Mouse (Mus musculus) kidney, postnatal 36 days (tissue): ENCODE data around the gene Gm20809.
"Not testable (repeated sequence)": the region's sequence is repeated elsewhere in the genome, so short reads cannot be mapped to it uniquely, and the experiment has no call there.

Experiments used
- DNase-seq, 2 experiments: peaks; one replicate each; pipeline ENCODE4 v3.0.0; 2021 to 2022; ENCODE audit warnings: mixed read lengths in 2 of 2

Gm20809 gene

DNA sequence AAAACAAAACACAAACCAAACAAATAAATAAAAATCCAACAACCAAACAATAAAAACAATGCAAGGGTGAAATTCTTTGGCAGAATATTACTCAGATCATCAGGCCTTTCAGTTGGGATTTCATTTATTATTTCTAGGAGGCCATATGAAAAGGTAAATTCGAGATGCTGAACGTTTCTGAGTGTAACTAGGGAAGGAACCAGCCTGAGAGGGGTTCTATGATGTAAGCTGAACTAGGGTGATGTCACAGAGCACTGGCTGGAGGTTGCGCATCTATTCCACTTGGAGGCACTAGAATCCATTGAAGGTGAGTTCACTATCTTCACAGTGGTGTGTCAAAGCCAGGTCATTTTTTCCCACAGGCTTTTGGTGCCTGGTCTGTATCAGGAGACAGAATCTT is at the start of gene Gm20809:
TSS of gene Gm20809 (plus strand) at position 301 of the 400 bp plus-strand sequence.
- DNase-seq: not testable (repeated sequence)
